Mouse (Mus musculus) brown adipose tissue, adult 24 weeks (tissue): ENCODE results near the gene 5031439G07Rik. TPM values are rescaled to one million over a fixed set of nuclear protein-coding genes. Genes with fewer than 3 reads are reported as not detected.
A peak's percentile ranks its signal among the peaks of the same experiment; 100 is the strongest.

Experiments
- H3K27ac ChIP-seq: fragments of 200-500 bp; replicated peaks from 2 replicates; pipeline ENCODE4 v1.5.1; 2012; ENCODE audit warnings: low read depth, mild to moderate bottlenecking, low read length
- H3K4me1 ChIP-seq: fragments of 200-500 bp; 2 replicates; pipeline ENCODE4 v1.6.1; 2012; ENCODE audit warnings: low read length, mixed read lengths; ENCODE audit not compliant: control insufficient read depth, insufficient read depth, insufficient read length
- H3K4me3 ChIP-seq: fragments of 200-500 bp; 2 replicates; pipeline ENCODE4 v1.5.1; 2012; ENCODE audit warnings: low read depth, mild to moderate bottlenecking, low read length, moderate library complexity; ENCODE audit not compliant: insufficient read depth
- polyA plus RNA-seq: library from polyadenylated mRNA; stranded (reverse); fragments of >200 nt; gene quantifications from 2 replicates; pipeline ENCODE4 v1.2.4, GENCODE M21; 2012; ENCODE audit not compliant: missing spikeins, insufficient read depth, insufficient read length

Gene 5031439G07Rik
- polyA plus RNA-seq, 1 experiment: 16.3 TPM

GRCm38 (mm10) chr15:84944319-84944718 lies 44.0 kb downstream of the 5031439G07Rik start:
- Histone ChIP-seq H3K27ac (no peak overlapping the region), H3K4me1 (no peaks in the 10 kb centered on the region), H3K4me3 (no peak overlapping the region)

- Histone ChIP-seq H3K4me3 (no peak overlapping the region), H3K4me1 (no peaks in the 10 kb centered on the region), H3K27ac (no peak overlapping the region)
These were observed 45.6 kb downstream of the 5031439G07Rik start for GRCm38 (mm10) chr15:84942647-84943285.

DNA sequence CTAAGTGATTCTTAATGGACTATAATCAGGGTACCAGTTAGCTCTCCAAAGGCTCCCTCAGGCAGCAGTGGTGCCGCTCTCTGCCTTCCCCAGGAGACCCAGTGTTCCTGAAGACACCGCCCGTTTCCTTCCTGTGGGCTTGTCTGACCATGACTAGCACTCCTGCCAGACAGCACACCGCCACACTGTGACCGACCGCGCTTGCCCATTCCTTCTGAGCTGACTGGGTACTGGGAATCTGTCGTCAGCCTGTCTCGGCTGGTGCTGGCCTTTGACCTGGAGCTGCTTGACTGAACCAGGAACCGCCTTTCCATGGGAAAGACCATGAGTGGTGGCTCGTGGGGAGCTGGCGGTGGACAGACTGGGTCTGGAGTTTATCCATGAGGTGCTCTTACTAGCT lies 48.2 kb downstream of the 5031439G07Rik start:
- Histone ChIP-seq H3K27ac (no peak overlapping the region), H3K4me3 (no peak overlapping the region), H3K4me1 (no peaks in the 10 kb centered on the region)

- no peak overlapping the region for H3K27ac ChIP-seq
- H3K4me3 ChIP-seq: no peak overlapping the region
- no peaks in the 10 kb centered on the region for H3K4me1 ChIP-seq
These were observed 53.5 kb downstream of the 5031439G07Rik start for GRCm38 (mm10) chr15:84934901-84935300.

DNA sequence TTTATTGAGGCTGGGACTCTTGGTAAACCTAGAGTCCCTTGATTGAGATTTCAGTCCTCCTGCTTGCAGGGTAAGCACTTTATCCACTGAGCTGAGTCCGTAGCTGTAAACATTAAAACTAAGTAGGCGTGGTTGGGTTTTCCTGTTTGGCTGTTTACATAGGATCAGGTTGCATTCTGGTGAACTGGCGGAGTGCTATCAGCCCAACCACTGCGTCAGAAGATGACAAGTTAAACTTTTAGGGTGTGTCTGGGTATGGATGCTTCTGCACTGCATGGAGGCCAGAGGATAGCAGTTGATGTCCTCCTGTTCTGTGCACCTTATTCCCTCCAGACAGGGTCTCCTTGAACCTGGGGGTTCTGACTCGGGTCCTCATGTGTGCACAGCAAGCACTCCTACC lies 56.0 kb downstream of the 5031439G07Rik start:
- H3K4me3 ChIP-seq: no peak overlapping the region
- no peaks in the 10 kb centered on the region for H3K4me1 ChIP-seq
- no peak overlapping the region for H3K27ac ChIP-seq

DNA sequence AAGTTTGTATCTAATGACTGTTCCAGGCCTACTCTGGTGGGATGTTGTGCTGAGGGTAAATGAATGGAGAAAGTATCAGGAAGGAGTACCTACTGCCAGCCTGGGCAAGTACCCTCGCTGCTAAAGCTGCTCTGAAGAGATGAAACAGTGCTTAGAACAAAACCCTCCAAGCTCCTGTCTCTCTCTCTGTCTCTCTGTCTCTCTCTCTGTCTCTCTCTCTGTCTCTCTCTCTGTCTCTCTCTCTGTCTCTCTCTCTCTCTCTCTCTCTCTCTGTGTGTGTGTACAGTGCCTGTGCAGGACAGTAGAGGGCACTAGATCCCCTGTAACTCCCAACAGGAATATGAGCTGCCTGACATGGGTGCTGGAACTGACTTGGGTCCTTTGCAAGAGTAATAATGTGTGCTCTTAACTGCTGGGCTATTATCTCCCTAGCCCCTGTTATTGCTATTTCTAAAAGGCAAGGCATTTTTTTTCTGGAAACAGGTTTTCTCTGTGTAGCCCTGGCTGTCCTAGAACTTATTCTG lies 62.8 kb downstream of the 5031439G07Rik start:
- Histone ChIP-seq H3K4me3 (no peak overlapping the region), H3K4me1 (peaks cover 3% of the 10 kb centered on the region; the same call in 1 of the 2 replicates), H3K27ac (no peak overlapping the region)

DNA sequence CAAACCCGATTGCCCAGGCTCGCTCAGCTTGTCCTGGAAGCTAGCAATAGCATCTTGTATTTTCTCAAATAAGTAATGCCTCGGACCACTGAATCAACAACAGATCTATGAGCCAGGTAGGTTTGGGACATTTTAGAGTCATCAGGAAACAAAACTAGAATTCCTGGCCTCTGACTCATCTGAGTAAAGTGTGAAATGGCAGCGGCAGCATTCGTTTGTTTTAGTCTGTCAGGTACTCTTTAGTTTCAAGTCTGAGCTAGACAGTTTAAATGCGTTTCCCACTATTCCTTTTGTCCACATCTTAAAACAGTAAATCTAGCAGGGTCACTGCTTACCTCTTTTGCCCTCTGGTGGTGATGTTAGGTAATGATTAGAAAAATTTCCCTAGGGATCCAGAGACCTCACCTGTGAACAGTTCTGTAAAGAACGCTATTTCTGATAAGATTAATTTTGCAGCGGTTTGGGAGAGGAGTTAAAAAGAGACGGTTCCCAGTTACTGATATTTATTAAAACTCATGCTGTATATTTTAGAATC lies 63.5 kb downstream of the 5031439G07Rik start:
- H3K4me3 ChIP-seq: peak overlapping the region; percentile 37
- peaks cover 3% of the 10 kb centered on the region; the same call in 1 of the 2 replicates for H3K4me1 ChIP-seq
- no peak overlapping the region for H3K27ac ChIP-seq

GRCm38 (mm10) chr15:84923508-84924181 lies 64.7 kb downstream of the 5031439G07Rik start:
- Histone ChIP-seq H3K4me1 (peaks cover 3% of the 10 kb centered on the region; the same call in 1 of the 2 replicates), H3K4me3 (peak overlapping the region; percentile 95), H3K27ac (peak overlapping the region; percentile 89)

GRCm38 (mm10) chr15:84922884-84923507 lies 65.4 kb downstream of the 5031439G07Rik start, which contains the start of gene Nup50:
Gene Nup50, plus strand, starts transcription at chr15:84923411.
- H3K4me3 ChIP-seq: peak within 1 kb of the TSS; percentile 95
- H3K4me1 ChIP-seq: peaks cover 3% of the 10 kb centered on the region; the same call in 1 of the 2 replicates
- H3K27ac ChIP-seq: peak within 1 kb of the TSS; percentile 89

GRCm38 (mm10) chr15:84919938-84920337 lies 68.4 kb downstream of the 5031439G07Rik start, which contains the start of gene Gm29666:
Gene Gm29666, minus strand, starts transcription at chr15:84920038.
- H3K4me3 ChIP-seq: no peak within 1 kb of the TSS
- H3K4me1 ChIP-seq: peaks cover 3% of the 10 kb centered on the region; the same call in 1 of the 2 replicates
- H3K27ac ChIP-seq: no peak within 1 kb of the TSS

- no peak overlapping the region for H3K27ac ChIP-seq
These were observed 75.2 kb downstream of the 5031439G07Rik start for GRCm38 (mm10) chr15:84913201-84913600.

GRCm38 (mm10) chr15:84903843-84904385 lies 84.4 kb downstream of the 5031439G07Rik start:
- H3K4me1 ChIP-seq: no peaks in the 10 kb centered on the region
- H3K4me3 ChIP-seq: no peak overlapping the region
- no peak overlapping the region for H3K27ac ChIP-seq

More at GRCm38 (mm10) chr15:84913201-84913600, 75.2 kb downstream of the 5031439G07Rik start:
- no peaks in the 10 kb centered on the region for H3K4me1 ChIP-seq
- no peak overlapping the region for H3K4me3 ChIP-seq

DNA sequence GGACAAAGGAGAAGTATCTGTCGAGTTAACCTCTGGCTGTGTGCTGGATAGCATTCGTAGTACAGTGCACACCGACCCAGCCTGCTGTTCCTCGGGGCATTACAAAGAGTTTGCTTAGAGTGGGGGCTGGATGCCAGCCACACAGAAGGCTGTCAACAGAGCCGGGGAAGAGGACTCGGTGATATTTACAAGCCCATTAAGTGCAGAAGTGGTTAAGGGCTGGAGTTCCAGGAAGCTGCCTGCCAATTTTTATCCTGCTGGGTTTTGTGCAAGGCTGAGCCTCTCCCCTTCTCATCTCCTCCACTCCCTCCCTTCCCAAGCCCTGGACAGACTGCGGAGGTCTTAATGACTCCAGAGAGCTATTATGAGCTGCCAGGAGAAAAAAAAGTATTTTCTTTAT lies 90.3 kb downstream of the 5031439G07Rik start:
- H3K27ac ChIP-seq: no peak overlapping the region

GRCm38 (mm10) chr15:84896664-84897063 lies 91.7 kb downstream of the 5031439G07Rik start:
- Histone ChIP-seq H3K4me1 (no peaks in the 10 kb centered on the region; the same call in 1 of the 2 replicates), H3K27ac (peak overlapping the region; percentile 15; the same call in 1 of the 2 replicates), H3K4me3 (no peak overlapping the region)

More for the DNA sequence above, 90.3 kb downstream of the 5031439G07Rik start:
- Histone ChIP-seq H3K4me1 (no peaks in the 10 kb centered on the region; the same call in 1 of the 2 replicates), H3K4me3 (no peak overlapping the region)
